Mouse (Mus musculus): ENCODE data around the gene Fgfr2.

DNA sequence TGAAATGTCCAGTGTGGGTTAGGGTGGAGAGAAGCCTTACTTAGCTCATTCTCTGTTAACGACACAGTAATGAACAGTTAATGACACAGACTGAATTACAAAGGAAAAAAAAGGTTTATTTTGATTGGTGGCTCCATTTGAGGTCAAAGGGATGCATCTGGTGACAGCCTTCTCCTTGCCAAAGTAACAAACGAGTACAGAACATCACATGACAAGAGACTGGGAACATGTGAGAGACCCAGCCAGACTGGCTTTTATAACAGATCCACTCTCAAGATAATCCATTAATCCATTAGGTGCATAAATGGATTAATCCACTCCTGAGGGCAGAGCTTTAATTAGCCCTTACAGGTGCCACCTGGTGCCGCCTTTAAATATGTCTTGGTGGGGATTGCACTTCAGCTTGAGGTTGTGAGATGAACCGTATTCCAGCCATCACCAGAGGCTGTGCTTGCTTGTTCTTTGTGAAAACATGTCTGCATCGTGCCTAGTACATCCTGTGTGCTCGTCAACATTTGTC lies 2470.1 kb downstream of the Fgfr2 start:
- TF ChIP-seq CTCF (IDR thresholded peaks at IDR 0.05; ENCODE audit: extremely low read depth, insufficient read length, insufficient replicate concordance, low read depth, low read length) = no peak
- TF ChIP-seq POLR2A (IDR thresholded peaks at IDR 0.05; ENCODE audit: low read depth, low read length) = no peak

Data from small intestine, adult 2 months (tissue).